In genomic region chr6:93657187-93657974, GRCm38 (mm10) we compare ENCODE assay signal across 9 mouse cellular contexts.
DNase-seq lines count a peak whose midpoint lies in the region; ATAC-seq and TF ChIP-seq lines count a peak whose summit lies in the region.
"Had no signal": no experiment of that assay in that cellular context is flagged by ENCODE, and none has a peak within 500 bp of the region (broad histone marks: within the 10 kb centered on the region; RNA-seq: fewer than 3 reads in every experiment).

No protein-coding gene starts in this region.

- H3K79me2 ChIP-seq in myocyte (ENCODE audit: control insufficient read depth, insufficient read depth) = no peaks in the 10 kb centered on the region

- H3ac ChIP-seq in myocyte (ENCODE audit: control insufficient read depth, insufficient read length) = no peak overlapping the region

- H3K36me3 ChIP-seq in midbrain, embryonic 14.5 days (ENCODE audit: control insufficient read depth, insufficient read depth, low read length) = no peaks in the 10 kb centered on the region
- no peaks in the 10 kb centered on the region for H3K36me3 ChIP-seq in midbrain, embryonic 16.5 days (ENCODE audit: control insufficient read depth, insufficient read depth, low read length)
- H3K36me3 ChIP-seq in embryonic facial prominence, embryonic 14.5 days (ENCODE audit: control insufficient read depth, insufficient read depth, low read length) = no peaks in the 10 kb centered on the region
- no peaks in the 10 kb centered on the region for H3K36me3 ChIP-seq in myocyte (ENCODE audit: control insufficient read depth, insufficient read depth)
- H3K36me3 ChIP-seq: embryonic facial prominence, embryonic 13.5 days had no signal

- no peak overlapping the region for H3K27ac ChIP-seq in midbrain, embryonic 14.5 days (replicated peaks; ENCODE audit: low read depth, low read length)
- no peak overlapping the region for H3K27ac ChIP-seq in midbrain, embryonic 16.5 days (ENCODE audit: low read length)
- H3K27ac ChIP-seq in bone marrow, adult 2 months (ENCODE audit: control insufficient read depth, insufficient read depth, low read depth, low read length, poor library complexity) = no peak overlapping the region
- no peak overlapping the region for H3K27ac ChIP-seq in embryonic facial prominence, embryonic 14.5 days (replicated peaks; ENCODE audit: low read depth, low read length)
- H3K27ac ChIP-seq: embryonic facial prominence, embryonic 13.5 days had no signal

- no peak overlapping the region for H3K9ac ChIP-seq in midbrain, embryonic 14.5 days (replicated peaks; ENCODE audit: low read length)
- H3K9ac ChIP-seq in midbrain, embryonic 16.5 days (ENCODE audit: low read depth, low read length) = no peak overlapping the region
- no peak overlapping the region for H3K9ac ChIP-seq in embryonic facial prominence, embryonic 14.5 days (ENCODE audit: low read depth, low read length)
- H3K9ac ChIP-seq: embryonic facial prominence, embryonic 13.5 days had no signal

- no peaks in the 10 kb centered on the region for H3K9me3 ChIP-seq in midbrain, embryonic 14.5 days (ENCODE audit: control insufficient read depth, low read length)
- H3K9me3 ChIP-seq in midbrain, embryonic 16.5 days (replicated peaks; ENCODE audit: control insufficient read depth, low read length, poor library complexity, severe bottlenecking) = no peaks in the 10 kb centered on the region
- H3K9me3 ChIP-seq in embryonic facial prominence, embryonic 14.5 days (ENCODE audit: control insufficient read depth, low read length) = no peaks in the 10 kb centered on the region
- H3K9me3 ChIP-seq: embryonic facial prominence, embryonic 13.5 days had no signal

- intact Hi-C loops in heart, postnatal 25 days (cut with DNase I) = loop anchor here (2.0 to 5.0 kb wide), 2 partner anchors 69 to 330 kb away; no protein-coding TSS in a partner anchor

- TF ChIP-seq CTCF in bone marrow, adult 2 months (IDR thresholded peaks at IDR 0.05; ENCODE audit: control insufficient read depth, insufficient read depth, low read length) = peak; percentile 57

- H3K27me3 ChIP-seq in midbrain, embryonic 14.5 days (ENCODE audit: control insufficient read depth, insufficient read depth, low read length) = no peaks in the 10 kb centered on the region
- H3K27me3 ChIP-seq in midbrain, embryonic 16.5 days (ENCODE audit: control insufficient read depth, insufficient read depth, low read depth, low read length) = no peaks in the 10 kb centered on the region
- no peaks in the 10 kb centered on the region for H3K27me3 ChIP-seq in embryonic facial prominence, embryonic 14.5 days (replicated peaks; ENCODE audit: control insufficient read depth, insufficient read depth, low read length)
- H3K27me3 ChIP-seq in myocyte (ENCODE audit: control insufficient read depth, insufficient read depth, insufficient read length) = no peaks in the 10 kb centered on the region
- H3K27me3 ChIP-seq: embryonic facial prominence, embryonic 13.5 days had no signal

- no peak overlapping the region for H3K4me3 ChIP-seq in midbrain, embryonic 14.5 days (replicated peaks; ENCODE audit: low read depth, low read length)
- no peak overlapping the region for H3K4me3 ChIP-seq in midbrain, embryonic 16.5 days (ENCODE audit: low read depth, low read length)
- H3K4me3 ChIP-seq in bone marrow, adult 2 months (replicated peaks; ENCODE audit: control insufficient read depth, low read depth, low read length) = no peak overlapping the region
- no peak overlapping the region for H3K4me3 ChIP-seq in embryonic facial prominence, embryonic 14.5 days (ENCODE audit: low read depth, low read length)
- H3K4me3 ChIP-seq in myocyte = no peak overlapping the region
- H3K4me3 ChIP-seq: embryonic facial prominence, embryonic 13.5 days had no signal

- WGBS in midbrain, embryonic 14.5 days = 30% methylated on average over 13 of the region's 13 CpGs
- WGBS in midbrain, embryonic 16.5 days = 30% methylated on average over 13 of the region's 13 CpGs
- 16% methylated on average over 13 of the region's 13 CpGs for WGBS in bone marrow, adult 2 months
- 31% methylated on average over 13 of the region's 13 CpGs for WGBS in embryonic facial prominence, embryonic 14.5 days

- no peak for TF ChIP-seq POLR2A in bone marrow, adult 2 months (IDR thresholded peaks at IDR 0.05; ENCODE audit: borderline replicate concordance, control insufficient read depth, low read depth, low read length)
- no peak for TF ChIP-seq POLR2A in myocyte (IDR thresholded peaks at IDR 0.05; ENCODE audit: insufficient read length, low read depth)

- no peaks in the 10 kb centered on the region for H3K4me1 ChIP-seq in midbrain, embryonic 14.5 days (ENCODE audit: control insufficient read depth, insufficient read depth, low read length)
- H3K4me1 ChIP-seq in midbrain, embryonic 16.5 days (ENCODE audit: control insufficient read depth, insufficient read depth, low read length) = no peaks in the 10 kb centered on the region
- no peaks in the 10 kb centered on the region for H3K4me1 ChIP-seq in bone marrow, adult 2 months (ENCODE audit: control insufficient read depth, insufficient read depth, low read length)
- no peaks in the 10 kb centered on the region for H3K4me1 ChIP-seq in embryonic facial prominence, embryonic 14.5 days (ENCODE audit: control insufficient read depth, insufficient read depth, low read length)
- H3K4me1 ChIP-seq: embryonic facial prominence, embryonic 13.5 days had no signal

- H3K4me2 ChIP-seq in midbrain, embryonic 14.5 days (ENCODE audit: low read length) = no peak overlapping the region
- no peak overlapping the region for H3K4me2 ChIP-seq in midbrain, embryonic 16.5 days (ENCODE audit: low read length)
- H3K4me2 ChIP-seq in embryonic facial prominence, embryonic 14.5 days (ENCODE audit: low read depth, low read length) = no peak overlapping the region
- peak overlapping the region; percentile 36 for H3K4me2 ChIP-seq in myocyte (ENCODE audit: low read depth)
- H3K4me2 ChIP-seq: embryonic facial prominence, embryonic 13.5 days had no signal

- ATAC-seq in midbrain, embryonic 14.5 days (ENCODE audit: low FRiP score, low TSS enrichment) = no peak
- ATAC-seq in midbrain, embryonic 16.5 days = no peak
- ATAC-seq in embryonic facial prominence, embryonic 14.5 days (ENCODE audit: low read depth) = no peak

- peak; percentile 68 for DNase-seq in midbrain, embryonic 14.5 days
- DNase-seq in embryonic facial prominence, embryonic 14.5 days (ENCODE audit: low spot score) = peak; percentile 44
- peak; percentile 44 for DNase-seq in heart, postnatal 25 days (ENCODE audit: low spot score)
- peak; percentile 54 to 68 for DNase-seq in left cerebral cortex, adult 18-20 months (ENCODE audit: low spot score in 2 of 2)
- DNase-seq in urinary bladder, postnatal 4 days (ENCODE audit: low spot score in 2 of 2) = peak; percentile 50 to 75

TF ChIP-seq in myocyte, 11 proteins besides CTCF, POLR2A, EP300 and RAD21:
- TF ChIP-seq SRF (IDR thresholded peaks at IDR 0.05; ENCODE audit: control insufficient read depth, insufficient read length, low read depth) = no peak
- no peak for TF ChIP-seq MYOG (IDR thresholded peaks at IDR 0.05; ENCODE audit: control insufficient read depth in 1 of 3, insufficient read depth in 1 of 3, insufficient read length in 2 of 3, low read depth in 2 of 3)
- no peak for TF ChIP-seq TCF12 (IDR thresholded peaks at IDR 0.05; ENCODE audit: insufficient read depth, poor library complexity, severe bottlenecking)
- no peak for TF ChIP-seq MYOD1 (IDR thresholded peaks at IDR 0.05; ENCODE audit: control insufficient read depth in 1 of 3, insufficient read length in 2 of 3, low read depth in 2 of 3)
- TF ChIP-seq TCF3 (IDR thresholded peaks at IDR 0.05; ENCODE audit: insufficient read length, low read depth) = no peak
- TF ChIP-seq E2F4 (IDR thresholded peaks at IDR 0.05; ENCODE audit: insufficient read depth) = no peak
- no peak for TF ChIP-seq MAX (IDR thresholded peaks at IDR 0.05; ENCODE audit: low read depth)
- no peak for TF ChIP-seq CEBPB (IDR thresholded peaks at IDR 0.05; ENCODE audit: insufficient read depth, poor library complexity, severe bottlenecking)
- TF ChIP-seq REST (IDR thresholded peaks at IDR 0.05; ENCODE audit: insufficient read depth, insufficient read length) = no peak
- no peak for TF ChIP-seq USF1 (IDR thresholded peaks at IDR 0.05; ENCODE audit: low read depth)
- no peak for TF ChIP-seq POLR2AphosphoS2 (IDR thresholded peaks at IDR 0.05; ENCODE audit: insufficient read length, low read depth)
